Mouse (Mus musculus) kidney, adult 2 months (tissue): Measurements from ENCODE around the gene Syt1.

Experiments
- CTCF ChIP-seq: fragments of 200-500 bp; conservative IDR thresholded peaks from 2 replicates; pipeline ENCODE4 v1.5.1; 2011; ENCODE audit warnings: low read depth, mild to moderate bottlenecking, control low read depth, low read length, moderate library complexity, mixed read lengths; ENCODE audit not compliant: insufficient read depth, insufficient read length
- POLR2A ChIP-seq: fragments of 200-500 bp; IDR thresholded peaks from one replicate; pipeline ENCODE4 v1.6.1; 2011; ENCODE audit warnings: low read depth, low read length, control low read depth

- no peak for TF ChIP-seq CTCF
- TF ChIP-seq POLR2A: no peak
Measured at GRCm38 (mm10) chr10:108874687-108875086, 136.1 kb downstream of the Syt1 start.
